Mouse (Mus musculus): ENCODE measurements around the gene Ppp4r1. TPM values are rescaled to one million over a fixed set of nuclear protein-coding genes. Genes with fewer than 3 reads are reported as not detected.

The Ppp4r1 gene
- polyA plus RNA-seq, 1 experiment from 2014 or later: 65.1 TPM

DNA sequence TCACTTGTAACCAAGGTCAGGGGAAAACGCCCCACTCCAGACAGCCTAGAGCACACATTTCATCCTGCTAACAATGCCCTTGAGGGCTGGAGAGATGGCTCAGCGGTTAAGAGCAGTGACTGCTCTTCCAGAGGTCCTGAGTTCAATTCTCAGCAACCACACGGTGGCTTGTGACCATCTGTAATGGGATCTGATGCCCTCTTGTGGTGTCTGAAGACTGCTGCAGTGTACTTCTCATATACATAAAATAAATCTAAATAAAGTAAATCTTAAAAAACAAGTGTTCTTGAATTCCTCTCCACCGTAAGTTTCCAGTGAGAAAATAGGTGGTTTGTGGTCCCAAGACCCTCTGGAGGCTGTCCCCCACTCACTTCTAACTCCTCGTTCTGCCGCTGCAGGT, 69.4 kb downstream of the Ppp4r1 start:
- WGBS: 87% methylated on average over 6 of the region's 6 CpGs
- no peak for DNase-seq (ENCODE audit: low spot score)
- no peaks in the 10 kb centered on the region for H3K27me3 ChIP-seq (ENCODE audit: control insufficient read depth, insufficient read depth, low read length)
- no peaks in the 10 kb centered on the region; the same call in none of the 2 replicates for H3K36me3 ChIP-seq (replicated peaks; ENCODE audit: control insufficient read depth, insufficient read depth, low read depth, low read length)
- H3K4me1 ChIP-seq (ENCODE audit: control insufficient read depth, insufficient read depth, low read length): no peaks in the 10 kb centered on the region
- no peak overlapping the region for H3K27ac ChIP-seq (replicated peaks; ENCODE audit: low read depth, low read length)
- no peaks in the 10 kb centered on the region for H3K9me3 ChIP-seq (replicated peaks; ENCODE audit: control insufficient read depth, low read length)
- ATAC-seq (replicated peaks; ENCODE audit: insufficient number of reproducible peaks, low FRiP score, low TSS enrichment, low read depth): no peak
- no peak overlapping the region for H3K4me2 ChIP-seq (ENCODE audit: low read depth, low read length)
- H3K4me3 ChIP-seq (ENCODE audit: low read depth, low read length): no peak overlapping the region
- no peak overlapping the region for H3K9ac ChIP-seq (replicated peaks; ENCODE audit: low read length)

DNA sequence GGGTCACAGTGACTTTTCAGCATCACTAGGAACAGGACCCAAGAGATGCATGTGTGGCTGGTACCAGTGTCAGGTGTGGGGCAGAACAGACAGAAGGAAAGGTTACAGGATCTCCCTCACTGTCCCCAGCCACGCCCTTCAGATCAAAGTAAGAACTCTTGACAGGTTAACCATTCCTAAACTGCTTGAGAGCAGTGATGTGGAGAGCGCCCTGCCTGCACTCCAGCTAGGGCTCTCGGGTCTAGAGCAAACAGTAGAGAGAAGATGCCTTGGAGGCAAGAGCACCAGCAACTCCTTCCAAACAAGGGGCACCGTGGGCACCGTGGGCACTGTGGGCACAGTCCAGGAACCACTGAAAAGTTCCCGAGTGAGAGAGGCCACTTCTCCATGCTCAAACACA, 71.0 kb downstream of the Ppp4r1 start:
- WGBS: 85% methylated on average over 6 of the region's 6 CpGs
- H3K27me3 ChIP-seq (ENCODE audit: control insufficient read depth, insufficient read depth, low read length): no peaks in the 10 kb centered on the region
- no peaks in the 10 kb centered on the region for H3K9me3 ChIP-seq (replicated peaks; ENCODE audit: control insufficient read depth, low read length)
- no peaks in the 10 kb centered on the region; the same call in none of the 2 replicates for H3K36me3 ChIP-seq (replicated peaks; ENCODE audit: control insufficient read depth, insufficient read depth, low read depth, low read length)
- DNase-seq (ENCODE audit: low spot score) (no peak), ATAC-seq (replicated peaks; ENCODE audit: insufficient number of reproducible peaks, low FRiP score, low TSS enrichment, low read depth) (no peak)
- no peak overlapping the region for H3K27ac ChIP-seq (replicated peaks; ENCODE audit: low read depth, low read length)
- H3K4me3 ChIP-seq (ENCODE audit: low read depth, low read length): no peak overlapping the region
- H3K9ac ChIP-seq (replicated peaks; ENCODE audit: low read length): no peak overlapping the region
- no peak overlapping the region for H3K4me2 ChIP-seq (ENCODE audit: low read depth, low read length)
- no peaks in the 10 kb centered on the region for H3K4me1 ChIP-seq (ENCODE audit: control insufficient read depth, insufficient read depth, low read length)

DNA sequence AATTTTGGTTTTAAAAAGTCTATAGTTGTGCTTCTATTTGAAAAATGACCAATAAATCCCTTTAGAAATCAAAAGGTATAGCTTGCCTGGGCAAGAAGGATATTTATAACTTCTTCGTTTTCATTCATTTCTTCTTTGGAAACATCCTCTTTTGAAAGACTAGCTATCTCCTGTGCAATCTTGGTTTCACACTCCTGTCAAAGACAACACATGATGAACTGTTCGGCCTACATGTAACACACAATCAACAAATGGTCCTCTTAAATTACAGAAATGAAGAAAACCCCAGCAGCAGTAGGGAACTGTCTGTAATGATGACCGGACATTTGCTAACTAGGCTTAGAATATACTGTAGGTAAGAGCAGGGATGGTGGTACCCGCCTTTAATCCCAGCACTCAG, 71.6 kb downstream of the Ppp4r1 start:
- no peaks in the 10 kb centered on the region; the same call in none of the 2 replicates for H3K36me3 ChIP-seq (replicated peaks; ENCODE audit: control insufficient read depth, insufficient read depth, low read depth, low read length)
- H3K27ac ChIP-seq (replicated peaks; ENCODE audit: low read depth, low read length): no peak overlapping the region
- no peaks in the 10 kb centered on the region for H3K27me3 ChIP-seq (ENCODE audit: control insufficient read depth, insufficient read depth, low read length)
- 86% methylated on average over 4 of the region's 4 CpGs for WGBS
- no peak overlapping the region for H3K9ac ChIP-seq (replicated peaks; ENCODE audit: low read length)
- no peak for ATAC-seq (replicated peaks; ENCODE audit: insufficient number of reproducible peaks, low FRiP score, low TSS enrichment, low read depth)
- DNase-seq (ENCODE audit: low spot score): no peak
- H3K4me2 ChIP-seq (ENCODE audit: low read depth, low read length): no peak overlapping the region
- no peaks in the 10 kb centered on the region for H3K9me3 ChIP-seq (replicated peaks; ENCODE audit: control insufficient read depth, low read length)
- H3K4me3 ChIP-seq (ENCODE audit: low read depth, low read length): no peak overlapping the region
- H3K4me1 ChIP-seq (ENCODE audit: control insufficient read depth, insufficient read depth, low read length): no peaks in the 10 kb centered on the region

DNA sequence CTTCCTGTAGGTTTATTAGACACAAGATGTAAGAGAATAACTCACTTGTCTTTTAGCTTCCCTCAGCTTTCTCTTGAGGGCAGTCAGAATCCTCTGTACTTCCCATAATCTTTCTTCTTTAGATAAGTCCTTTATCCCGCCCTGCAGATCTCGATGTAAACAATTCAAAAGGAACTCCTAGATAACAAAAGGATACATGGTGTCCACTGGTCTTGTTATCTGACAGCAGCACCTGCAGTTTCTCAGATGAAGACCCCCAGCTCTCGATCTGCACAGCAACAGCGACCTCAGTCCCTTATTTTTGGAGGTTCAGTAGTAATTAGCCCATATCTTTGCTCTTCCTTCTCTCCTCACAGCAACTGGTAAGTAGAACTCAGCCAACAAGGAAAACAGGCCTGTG, 75.2 kb downstream of the Ppp4r1 start:
- DNase-seq (ENCODE audit: low spot score): no peak
- H3K4me2 ChIP-seq (ENCODE audit: low read depth, low read length): no peak overlapping the region
- H3K27me3 ChIP-seq (ENCODE audit: control insufficient read depth, insufficient read depth, low read length): no peaks in the 10 kb centered on the region
- ATAC-seq (replicated peaks; ENCODE audit: insufficient number of reproducible peaks, low FRiP score, low TSS enrichment, low read depth): no peak
- 90% methylated on average over 4 of the region's 4 CpGs for WGBS
- H3K4me1 ChIP-seq (ENCODE audit: control insufficient read depth, insufficient read depth, low read length): no peaks in the 10 kb centered on the region
- no peaks in the 10 kb centered on the region for H3K9me3 ChIP-seq (replicated peaks; ENCODE audit: control insufficient read depth, low read length)
- no peak overlapping the region for H3K9ac ChIP-seq (replicated peaks; ENCODE audit: low read length)
- no peak overlapping the region for H3K4me3 ChIP-seq (ENCODE audit: low read depth, low read length)
- H3K36me3 ChIP-seq (replicated peaks; ENCODE audit: control insufficient read depth, insufficient read depth, low read depth, low read length): no peaks in the 10 kb centered on the region; the same call in 1 of the 2 replicates
- no peak overlapping the region for H3K27ac ChIP-seq (replicated peaks; ENCODE audit: low read depth, low read length)

GRCm38 (mm10) chr17:65862579-65862978, 80.2 kb downstream of the Ppp4r1 start:
- Histone ChIP-seq H3K9ac (replicated peaks; ENCODE audit: low read length) (no peak overlapping the region), H3K9me3 (replicated peaks; ENCODE audit: control insufficient read depth, low read length) (no peaks in the 10 kb centered on the region), H3K27me3 (ENCODE audit: control insufficient read depth, insufficient read depth, low read length) (no peaks in the 10 kb centered on the region), H3K4me1 (ENCODE audit: control insufficient read depth, insufficient read depth, low read length) (no peaks in the 10 kb centered on the region), H3K4me2 (ENCODE audit: low read depth, low read length) (no peak overlapping the region), H3K4me3 (ENCODE audit: low read depth, low read length) (no peak overlapping the region), H3K36me3 (replicated peaks; ENCODE audit: control insufficient read depth, insufficient read depth, low read depth, low read length) (no peaks in the 10 kb centered on the region), H3K27ac (replicated peaks; ENCODE audit: low read depth, low read length) (no peak overlapping the region)
- 52% methylated on average over 4 of the region's 4 CpGs for WGBS
- peak; percentile 65 for DNase-seq (ENCODE audit: low spot score)
- no peak for ATAC-seq (replicated peaks; ENCODE audit: insufficient number of reproducible peaks, low FRiP score, low TSS enrichment, low read depth)

DNA sequence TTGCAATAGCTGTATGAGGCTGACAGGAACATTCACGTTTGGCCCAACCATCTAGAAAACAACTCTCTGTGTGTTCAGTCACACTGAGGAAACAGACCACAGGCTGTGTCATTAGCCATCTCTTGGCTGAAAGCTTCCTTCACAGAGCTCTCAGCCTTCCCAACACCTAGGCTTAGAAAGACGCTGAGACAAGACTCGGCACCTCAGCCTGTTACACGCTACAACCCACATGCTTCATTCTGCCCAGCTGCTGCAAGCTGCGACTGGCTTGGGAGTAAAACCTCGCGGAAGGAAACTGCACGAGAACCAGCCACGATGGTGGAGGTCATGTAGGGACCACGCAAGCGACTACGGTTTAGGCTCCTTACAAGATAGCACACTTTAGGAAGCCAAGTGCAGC, 81.5 kb downstream of the Ppp4r1 start:
- no peak overlapping the region for H3K4me2 ChIP-seq (ENCODE audit: low read depth, low read length)
- no peaks in the 10 kb centered on the region for H3K4me1 ChIP-seq (ENCODE audit: control insufficient read depth, insufficient read depth, low read length)
- no peaks in the 10 kb centered on the region for H3K36me3 ChIP-seq (replicated peaks; ENCODE audit: control insufficient read depth, insufficient read depth, low read depth, low read length)
- no peak overlapping the region for H3K4me3 ChIP-seq (ENCODE audit: low read depth, low read length)
- DNase-seq (ENCODE audit: low spot score): no peak
- ATAC-seq (replicated peaks; ENCODE audit: insufficient number of reproducible peaks, low FRiP score, low TSS enrichment, low read depth): no peak
- H3K9me3 ChIP-seq (replicated peaks; ENCODE audit: control insufficient read depth, low read length): no peaks in the 10 kb centered on the region
- H3K27ac ChIP-seq (replicated peaks; ENCODE audit: low read depth, low read length): no peak overlapping the region
- no peaks in the 10 kb centered on the region for H3K27me3 ChIP-seq (ENCODE audit: control insufficient read depth, insufficient read depth, low read length)
- WGBS: 95% methylated on average over 12 of the region's 12 CpGs
- no peak overlapping the region for H3K9ac ChIP-seq (replicated peaks; ENCODE audit: low read length)

- no peaks in the 10 kb centered on the region for H3K4me1 ChIP-seq (ENCODE audit: control insufficient read depth, insufficient read depth, low read length)
- no peak overlapping the region for H3K4me2 ChIP-seq (ENCODE audit: low read depth, low read length)
- H3K9me3 ChIP-seq (replicated peaks; ENCODE audit: control insufficient read depth, low read length): no peaks in the 10 kb centered on the region
- no peak overlapping the region for H3K9ac ChIP-seq (replicated peaks; ENCODE audit: low read length)
- WGBS: 43% methylated on average over 4 of the region's 4 CpGs
- no peak for ATAC-seq (replicated peaks; ENCODE audit: insufficient number of reproducible peaks, low FRiP score, low TSS enrichment, low read depth)
- no peaks in the 10 kb centered on the region for H3K27me3 ChIP-seq (ENCODE audit: control insufficient read depth, insufficient read depth, low read length)
- no peaks in the 10 kb centered on the region for H3K36me3 ChIP-seq (replicated peaks; ENCODE audit: control insufficient read depth, insufficient read depth, low read depth, low read length)
- no peak overlapping the region for H3K4me3 ChIP-seq (ENCODE audit: low read depth, low read length)
- DNase-seq (ENCODE audit: low spot score): peak; percentile 80
- H3K27ac ChIP-seq (replicated peaks; ENCODE audit: low read depth, low read length): no peak overlapping the region
Observed at GRCm38 (mm10) chr17:65864742-65865141, 82.4 kb downstream of the Ppp4r1 start.

DNA sequence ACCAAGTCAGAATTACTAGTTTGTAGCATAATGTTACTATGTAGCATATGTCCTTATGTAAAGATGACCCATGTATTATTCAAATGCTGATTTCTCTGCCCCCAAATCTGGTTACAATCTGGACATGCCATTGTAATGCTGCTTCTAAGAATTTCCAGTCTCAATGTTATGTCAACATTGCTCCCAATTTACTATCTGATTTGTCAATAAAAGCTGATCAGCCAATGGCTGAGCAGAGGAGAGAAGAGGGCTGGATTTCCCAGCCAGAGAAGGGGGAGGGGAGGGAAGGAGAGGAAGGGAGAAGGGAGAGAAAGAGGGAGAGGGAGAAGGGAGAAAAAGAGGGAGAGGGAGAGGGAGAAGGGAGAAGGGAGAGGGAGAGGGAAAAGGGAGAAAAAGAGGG, 82.9 kb downstream of the Ppp4r1 start:
- Histone ChIP-seq H3K36me3 (replicated peaks; ENCODE audit: control insufficient read depth, insufficient read depth, low read depth, low read length) (no peaks in the 10 kb centered on the region), H3K27ac (replicated peaks; ENCODE audit: low read depth, low read length) (no peak overlapping the region)
- no peak for ATAC-seq (replicated peaks; ENCODE audit: insufficient number of reproducible peaks, low FRiP score, low TSS enrichment, low read depth)

More for the DNA sequence above, 82.9 kb downstream of the Ppp4r1 start:
- DNase-seq (ENCODE audit: low spot score): no peak
- Histone ChIP-seq H3K4me1 (ENCODE audit: control insufficient read depth, insufficient read depth, low read length) (no peaks in the 10 kb centered on the region), H3K4me3 (ENCODE audit: low read depth, low read length) (no peak overlapping the region), H3K4me2 (ENCODE audit: low read depth, low read length) (no peak overlapping the region), H3K9ac (replicated peaks; ENCODE audit: low read length) (no peak overlapping the region), H3K9me3 (replicated peaks; ENCODE audit: control insufficient read depth, low read length) (no peaks in the 10 kb centered on the region), H3K27me3 (ENCODE audit: control insufficient read depth, insufficient read depth, low read length) (no peaks in the 10 kb centered on the region)

Data from embryonic facial prominence, embryonic 11.5 days (tissue).